Mouse (Mus musculus) heart, embryonic 10.5 days (tissue): ENCODE measurements at regions not wholly inside any gene's neighbourhood (a gene's known extent, or its start where the extent isn't known, plus 50 kb on each side); places are given as distances from the start of the nearest gene placed in this dataset.

Experiments
- DNase-seq: peaks from one replicate; pipeline ENCODE4 v3.0.0-alpha.2; 2017; ENCODE audit warnings: low spot score
- H3K27ac ChIP-seq: fragments of 300-500 bp; sonication (generic); 2 replicates; pipeline ENCODE4 v1.5.1; 2016; ENCODE audit warnings: mild to moderate bottlenecking
- H3K27me3 ChIP-seq: fragments of 300-500 bp; sonication (generic); 2 replicates; pipeline ENCODE4 v1.6.1; 2016; ENCODE audit warnings: mild to moderate bottlenecking; ENCODE audit not compliant: poor library complexity, insufficient read depth, severe bottlenecking
- H3K36me3 ChIP-seq: fragments of 300-500 bp; sonication (generic); 2 replicates; pipeline ENCODE4 v1.6.1; 2016; ENCODE audit warnings: mild to moderate bottlenecking, moderate library complexity
- H3K4me1 ChIP-seq: fragments of 300-500 bp; sonication (generic); 2 replicates; pipeline ENCODE4 v1.6.1; 2016; ENCODE audit warnings: mild to moderate bottlenecking
- H3K4me3 ChIP-seq: fragments of 300-500 bp; sonication (generic); 2 replicates; pipeline ENCODE4 v1.5.1; 2016; ENCODE audit warnings: mild to moderate bottlenecking, moderate library complexity
- H3K9me3 ChIP-seq: fragments of 300-500 bp; sonication (generic); 2 replicates; pipeline ENCODE4 v1.6.1; 2016; ENCODE audit warnings: mild to moderate bottlenecking, moderate library complexity
- WGBS: fragments of 180-500 bp; shearing (Covaris S2); methylation state at CpG from one replicate; pipeline ENCODE4 v1.1.7; 2016; 5-methylcytosine and 5-hydroxymethylcytosine counted together

- no peak overlapping the region for H3K27ac ChIP-seq
- WGBS = 78% methylated on average over 5 of the region's 5 CpGs
These were observed 158.6 kb downstream of the Fam198b start for GRCm38 (mm10) chr3:80042756-80043484.

GRCm38 (mm10) chr3:80049495-80050225 is 165.3 kb downstream of the Fam198b start:
- Histone ChIP-seq H3K27me3 (no peaks in the 10 kb centered on the region), H3K36me3 (no peaks in the 10 kb centered on the region), H3K4me1 (peaks cover 20% of the 10 kb centered on the region), H3K27ac (peak overlapping the region; percentile 18; the same call in 1 of the 2 replicates), H3K4me3 (no peak overlapping the region), H3K9me3 (no peaks in the 10 kb centered on the region)
- 76% methylated on average over 5 of the region's 5 CpGs for WGBS
- DNase-seq = no peak

More at GRCm38 (mm10) chr3:80042756-80043484, 158.6 kb downstream of the Fam198b start:
- Histone ChIP-seq H3K4me1 (no peaks in the 10 kb centered on the region), H3K4me3 (no peak overlapping the region), H3K27me3 (no peaks in the 10 kb centered on the region), H3K9me3 (no peaks in the 10 kb centered on the region), H3K36me3 (no peaks in the 10 kb centered on the region)
- DNase-seq = no peak

GRCm38 (mm10) chr3:80050920-80051319 is 166.6 kb downstream of the Fam198b start:
- Histone ChIP-seq H3K36me3 (no peaks in the 10 kb centered on the region), H3K27ac (peak overlapping the region; percentile 56; the same call in 1 of the 2 replicates), H3K4me1 (peaks cover 20% of the 10 kb centered on the region), H3K27me3 (no peaks in the 10 kb centered on the region), H3K9me3 (no peaks in the 10 kb centered on the region), H3K4me3 (no peak overlapping the region)
- 53% methylated on average over 4 of the region's 4 CpGs for WGBS
- DNase-seq = no peak

- no peak for DNase-seq
- Histone ChIP-seq H3K36me3 (no peaks in the 10 kb centered on the region), H3K27ac (peak overlapping the region; percentile 73; the same call in 1 of the 2 replicates)
These were observed 167.6 kb downstream of the Fam198b start for GRCm38 (mm10) chr3:80051963-80052362.

GRCm38 (mm10) chr3:80052879-80053278 is 168.5 kb downstream of the Fam198b start:
- H3K27me3 ChIP-seq = no peaks in the 10 kb centered on the region
- no peaks in the 10 kb centered on the region for H3K9me3 ChIP-seq
- no peaks in the 10 kb centered on the region for H3K36me3 ChIP-seq
- DNase-seq = peak; percentile 84
- WGBS = 6% methylated on average over 3 of the region's 3 CpGs
- H3K4me3 ChIP-seq = no peak overlapping the region
- peaks cover 20% of the 10 kb centered on the region for H3K4me1 ChIP-seq
- H3K27ac ChIP-seq = peak overlapping the region; percentile 73

More at GRCm38 (mm10) chr3:80051963-80052362, 167.6 kb downstream of the Fam198b start:
- Histone ChIP-seq H3K4me1 (peaks cover 20% of the 10 kb centered on the region), H3K4me3 (no peak overlapping the region), H3K27me3 (no peaks in the 10 kb centered on the region), H3K9me3 (no peaks in the 10 kb centered on the region)
- 30% methylated on average over 4 of the region's 4 CpGs for WGBS

- Histone ChIP-seq H3K36me3 (no peaks in the 10 kb centered on the region), H3K27me3 (no peaks in the 10 kb centered on the region), H3K27ac (peak overlapping the region; percentile 73), H3K4me3 (no peak overlapping the region), H3K9me3 (no peaks in the 10 kb centered on the region), H3K4me1 (peaks cover 20% of the 10 kb centered on the region)
- WGBS = 69% methylated on average over 2 of the region's 2 CpGs
- DNase-seq = no peak
These were observed 169.1 kb downstream of the Fam198b start for GRCm38 (mm10) chr3:80053435-80053834.

GRCm38 (mm10) chr3:80056636-80057350 is 172.5 kb downstream of the Fam198b start:
- no peak overlapping the region for H3K4me3 ChIP-seq
- peak overlapping the region; percentile 49; the same call in 1 of the 2 replicates for H3K27ac ChIP-seq
- DNase-seq = no peak

GRCm38 (mm10) chr3:80058722-80059121 is 174.4 kb downstream of the Fam198b start:
- Histone ChIP-seq H3K4me3 (no peak overlapping the region), H3K27ac (peak overlapping the region; percentile 65; the same call in 1 of the 2 replicates), H3K36me3 (no peaks in the 10 kb centered on the region), H3K4me1 (peaks cover 2% of the 10 kb centered on the region; the same call in 1 of the 2 replicates), H3K27me3 (no peaks in the 10 kb centered on the region), H3K9me3 (no peaks in the 10 kb centered on the region)
- WGBS = 35% methylated on average over 2 of the region's 2 CpGs
- no peak for DNase-seq

More at GRCm38 (mm10) chr3:80056636-80057350, 172.5 kb downstream of the Fam198b start:
- 72% methylated on average over 6 of the region's 6 CpGs for WGBS
- Histone ChIP-seq H3K4me1 (peaks cover 20% of the 10 kb centered on the region), H3K36me3 (no peaks in the 10 kb centered on the region), H3K9me3 (no peaks in the 10 kb centered on the region), H3K27me3 (no peaks in the 10 kb centered on the region)

- Histone ChIP-seq H3K9me3 (no peaks in the 10 kb centered on the region), H3K27ac (no peak overlapping the region), H3K27me3 (no peaks in the 10 kb centered on the region), H3K4me3 (no peak overlapping the region), H3K4me1 (no peaks in the 10 kb centered on the region), H3K36me3 (no peaks in the 10 kb centered on the region)
- WGBS = 75% methylated on average over 5 of the region's 5 CpGs
- no peak for DNase-seq
These were observed 186.4 kb downstream of the Fam198b start for GRCm38 (mm10) chr3:80070726-80071125.

GRCm38 (mm10) chr3:80079801-80080418 is 195.6 kb downstream of the Fam198b start:
- 17% methylated on average over 10 of the region's 10 CpGs for WGBS
- Histone ChIP-seq H3K27ac (no peak overlapping the region), H3K4me1 (no peaks in the 10 kb centered on the region)

GRCm38 (mm10) chr3:80081210-80081609 is 196.9 kb downstream of the Fam198b start:
- Histone ChIP-seq H3K4me1 (no peaks in the 10 kb centered on the region), H3K9me3 (no peaks in the 10 kb centered on the region), H3K36me3 (no peaks in the 10 kb centered on the region), H3K27me3 (no peaks in the 10 kb centered on the region), H3K4me3 (no peak overlapping the region), H3K27ac (no peak overlapping the region)
- no peak for DNase-seq
- WGBS = 39% methylated on average over 7 of the region's 7 CpGs

More at GRCm38 (mm10) chr3:80079801-80080418, 195.6 kb downstream of the Fam198b start:
- H3K4me3 ChIP-seq = no peak overlapping the region; the same call in 1 of the 2 replicates
- H3K9me3 ChIP-seq = no peaks in the 10 kb centered on the region
- DNase-seq = no peak
- H3K27me3 ChIP-seq = no peaks in the 10 kb centered on the region
- H3K36me3 ChIP-seq = no peaks in the 10 kb centered on the region

GRCm38 (mm10) chr3:80082780-80083519 is 198.6 kb downstream of the Fam198b start:
- no peak overlapping the region for H3K4me3 ChIP-seq
- no peaks in the 10 kb centered on the region for H3K36me3 ChIP-seq
- no peak overlapping the region for H3K27ac ChIP-seq
- 81% methylated on average over 8 of the region's 8 CpGs for WGBS
- no peaks in the 10 kb centered on the region for H3K4me1 ChIP-seq
- no peak for DNase-seq
- no peaks in the 10 kb centered on the region for H3K9me3 ChIP-seq
- no peaks in the 10 kb centered on the region for H3K27me3 ChIP-seq
